Mouse (Mus musculus): ENCODE results near the gene A930033H14Rik. TPM values are rescaled to one million over a fixed set of nuclear protein-coding genes. Genes with fewer than 3 reads are reported as not detected.
A peak's percentile ranks its signal among the peaks of the same experiment; 100 is the strongest.

A930033H14Rik gene
- polyA plus RNA-seq, 1 experiment from 2014 or later = 2.0 TPM

- no peaks in the 10 kb centered on the region for H3K36me3 ChIP-seq (replicated peaks; ENCODE audit: control insufficient read depth, insufficient read depth)
- peak overlapping the region; percentile 49 for H3K4me2 ChIP-seq (replicated peaks)
- 24% methylated on average over 21 of the region's 21 CpGs for WGBS
- H3K4me3 ChIP-seq (replicated peaks; ENCODE audit: low read length) = peak overlapping the region; percentile 18
- ATAC-seq (ENCODE audit: low FRiP score) = peak; percentile 70; the same call in 1 of the 2 replicates
- peak; percentile 79 for DNase-seq (ENCODE audit: low spot score)
- H3K27ac ChIP-seq = no peak overlapping the region
- no peaks in the 10 kb centered on the region for H3K9me3 ChIP-seq (ENCODE audit: control insufficient read depth, low read length)
- no peak overlapping the region for H3K9ac ChIP-seq
- no peaks in the 10 kb centered on the region for H3K27me3 ChIP-seq (ENCODE audit: control insufficient read depth, insufficient read depth, low read length)
- no peaks in the 10 kb centered on the region for H3K4me1 ChIP-seq (replicated peaks; ENCODE audit: control insufficient read depth, insufficient read depth, low read length)
These were observed 26.7 kb downstream of the A930033H14Rik start for GRCm38 (mm10) chr10:69185894-69186893.

- H3K4me3 ChIP-seq (replicated peaks; ENCODE audit: low read length) = no peak overlapping the region
- H3K9ac ChIP-seq = no peak overlapping the region
- no peaks in the 10 kb centered on the region for H3K36me3 ChIP-seq (replicated peaks; ENCODE audit: control insufficient read depth, insufficient read depth)
- no peaks in the 10 kb centered on the region for H3K4me1 ChIP-seq (replicated peaks; ENCODE audit: control insufficient read depth, insufficient read depth, low read length)
- no peak overlapping the region for H3K27ac ChIP-seq
- no peaks in the 10 kb centered on the region for H3K27me3 ChIP-seq (ENCODE audit: control insufficient read depth, insufficient read depth, low read length)
- H3K9me3 ChIP-seq (ENCODE audit: control insufficient read depth, low read length) = no peaks in the 10 kb centered on the region
- ATAC-seq (ENCODE audit: low FRiP score) (no peak), DNase-seq (ENCODE audit: low spot score) (no peak)
- 83% methylated on average over 4 of the region's 4 CpGs for WGBS
- H3K4me2 ChIP-seq (replicated peaks) = no peak overlapping the region
These were observed 27.5 kb downstream of the A930033H14Rik start for GRCm38 (mm10) chr10:69185431-69185830.

GRCm38 (mm10) chr10:69184903-69185302, 28.0 kb downstream of the A930033H14Rik start:
- 93% methylated on average over 4 of the region's 4 CpGs for WGBS
- Histone ChIP-seq H3K9me3 (ENCODE audit: control insufficient read depth, low read length) (no peaks in the 10 kb centered on the region), H3K36me3 (replicated peaks; ENCODE audit: control insufficient read depth, insufficient read depth) (no peaks in the 10 kb centered on the region), H3K27ac (no peak overlapping the region), H3K9ac (no peak overlapping the region), H3K27me3 (ENCODE audit: control insufficient read depth, insufficient read depth, low read length) (no peaks in the 10 kb centered on the region), H3K4me3 (replicated peaks; ENCODE audit: low read length) (no peak overlapping the region), H3K4me2 (replicated peaks) (no peak overlapping the region), H3K4me1 (replicated peaks; ENCODE audit: control insufficient read depth, insufficient read depth, low read length) (no peaks in the 10 kb centered on the region)
- ATAC-seq (ENCODE audit: low FRiP score) = no peak
- DNase-seq (ENCODE audit: low spot score) = no peak

- H3K27me3 ChIP-seq (ENCODE audit: control insufficient read depth, insufficient read depth, low read length) = no peaks in the 10 kb centered on the region
- H3K4me1 ChIP-seq (replicated peaks; ENCODE audit: control insufficient read depth, insufficient read depth, low read length) = no peaks in the 10 kb centered on the region
- 85% methylated on average over 3 of the region's 3 CpGs for WGBS
- no peak overlapping the region for H3K9ac ChIP-seq
- no peak overlapping the region for H3K27ac ChIP-seq
- ATAC-seq (ENCODE audit: low FRiP score) = no peak
- no peak overlapping the region for H3K4me3 ChIP-seq (replicated peaks; ENCODE audit: low read length)
- DNase-seq (ENCODE audit: low spot score) = no peak
- H3K9me3 ChIP-seq (ENCODE audit: control insufficient read depth, low read length) = no peaks in the 10 kb centered on the region
- H3K4me2 ChIP-seq (replicated peaks) = no peak overlapping the region
- no peaks in the 10 kb centered on the region for H3K36me3 ChIP-seq (replicated peaks; ENCODE audit: control insufficient read depth, insufficient read depth)
These were observed 31.9 kb downstream of the A930033H14Rik start for GRCm38 (mm10) chr10:69180997-69181396.

GRCm38 (mm10) chr10:69179341-69179740, 33.6 kb downstream of the A930033H14Rik start:
- H3K9me3 ChIP-seq (ENCODE audit: control insufficient read depth, low read length) = no peaks in the 10 kb centered on the region
- no peak overlapping the region for H3K9ac ChIP-seq
- H3K4me2 ChIP-seq (replicated peaks) = no peak overlapping the region
- H3K27me3 ChIP-seq (ENCODE audit: control insufficient read depth, insufficient read depth, low read length) = no peaks in the 10 kb centered on the region
- no peak overlapping the region for H3K27ac ChIP-seq
- no peaks in the 10 kb centered on the region for H3K36me3 ChIP-seq (replicated peaks; ENCODE audit: control insufficient read depth, insufficient read depth)
- DNase-seq (ENCODE audit: low spot score) (no peak), ATAC-seq (ENCODE audit: low FRiP score) (no peak)
- no peaks in the 10 kb centered on the region for H3K4me1 ChIP-seq (replicated peaks; ENCODE audit: control insufficient read depth, insufficient read depth, low read length)
- WGBS = 93% methylated on average over 1 of the region's 1 CpGs
- no peak overlapping the region for H3K4me3 ChIP-seq (replicated peaks; ENCODE audit: low read length)

GRCm38 (mm10) chr10:69176116-69176515, 36.8 kb downstream of the A930033H14Rik start:
- WGBS = 80% methylated on average over 3 of the region's 3 CpGs
- Histone ChIP-seq H3K9ac (no peak overlapping the region), H3K27ac (no peak overlapping the region), H3K4me2 (replicated peaks) (no peak overlapping the region), H3K9me3 (ENCODE audit: control insufficient read depth, low read length) (no peaks in the 10 kb centered on the region), H3K36me3 (replicated peaks; ENCODE audit: control insufficient read depth, insufficient read depth) (no peaks in the 10 kb centered on the region), H3K4me3 (replicated peaks; ENCODE audit: low read length) (no peak overlapping the region), H3K4me1 (replicated peaks; ENCODE audit: control insufficient read depth, insufficient read depth, low read length) (no peaks in the 10 kb centered on the region), H3K27me3 (ENCODE audit: control insufficient read depth, insufficient read depth, low read length) (no peaks in the 10 kb centered on the region)
- DNase-seq (ENCODE audit: low spot score) = no peak
- ATAC-seq (ENCODE audit: low FRiP score) = no peak

- Histone ChIP-seq H3K4me1 (replicated peaks; ENCODE audit: control insufficient read depth, insufficient read depth, low read length) (no peaks in the 10 kb centered on the region), H3K9ac (no peak overlapping the region), H3K4me3 (replicated peaks; ENCODE audit: low read length) (no peak overlapping the region), H3K36me3 (replicated peaks; ENCODE audit: control insufficient read depth, insufficient read depth) (no peaks in the 10 kb centered on the region), H3K9me3 (ENCODE audit: control insufficient read depth, low read length) (no peaks in the 10 kb centered on the region), H3K27ac (no peak overlapping the region), H3K4me2 (replicated peaks) (no peak overlapping the region), H3K27me3 (ENCODE audit: control insufficient read depth, insufficient read depth, low read length) (no peaks in the 10 kb centered on the region)
- DNase-seq (ENCODE audit: low spot score) (no peak), ATAC-seq (ENCODE audit: low FRiP score) (no peak)
- 86% methylated on average over 3 of the region's 3 CpGs for WGBS
These were observed 40.5 kb downstream of the A930033H14Rik start for GRCm38 (mm10) chr10:69172412-69172811.

GRCm38 (mm10) chr10:69166514-69166913, 46.4 kb downstream of the A930033H14Rik start:
- Histone ChIP-seq H3K27me3 (ENCODE audit: control insufficient read depth, insufficient read depth, low read length) (no peaks in the 10 kb centered on the region), H3K9ac (no peak overlapping the region), H3K36me3 (replicated peaks; ENCODE audit: control insufficient read depth, insufficient read depth) (no peaks in the 10 kb centered on the region), H3K4me3 (replicated peaks; ENCODE audit: low read length) (no peak overlapping the region), H3K9me3 (ENCODE audit: control insufficient read depth, low read length) (peaks cover 9% of the 10 kb centered on the region; the same call in 1 of the 2 replicates), H3K27ac (no peak overlapping the region), H3K4me1 (replicated peaks; ENCODE audit: control insufficient read depth, insufficient read depth, low read length) (no peaks in the 10 kb centered on the region), H3K4me2 (replicated peaks) (no peak overlapping the region)
- ATAC-seq (ENCODE audit: low FRiP score) = no peak
- WGBS = 86% methylated on average over 12 of the region's 12 CpGs
- DNase-seq (ENCODE audit: low spot score) = no peak

- Histone ChIP-seq H3K9ac (no peak overlapping the region), H3K9me3 (ENCODE audit: control insufficient read depth, low read length) (peaks cover 9% of the 10 kb centered on the region; the same call in 1 of the 2 replicates), H3K27me3 (ENCODE audit: control insufficient read depth, insufficient read depth, low read length) (no peaks in the 10 kb centered on the region), H3K36me3 (replicated peaks; ENCODE audit: control insufficient read depth, insufficient read depth) (no peaks in the 10 kb centered on the region), H3K4me3 (replicated peaks; ENCODE audit: low read length) (no peak overlapping the region), H3K4me1 (replicated peaks; ENCODE audit: control insufficient read depth, insufficient read depth, low read length) (no peaks in the 10 kb centered on the region), H3K4me2 (replicated peaks) (no peak overlapping the region), H3K27ac (no peak overlapping the region)
- WGBS = 92% methylated on average over 3 of the region's 3 CpGs
- no peak for ATAC-seq (ENCODE audit: low FRiP score)
- no peak for DNase-seq (ENCODE audit: low spot score)
These were observed 47.1 kb downstream of the A930033H14Rik start for GRCm38 (mm10) chr10:69165847-69166246.

All from hindbrain, embryonic 14.5 days (tissue).